Mouse (Mus musculus) liver, adult 2 months (tissue): ENCODE data around the gene 4930519G04Rik.

ENCODE experiments used
- CTCF ChIP-seq: fragments of 200-500 bp; IDR thresholded peaks from 2 replicates; pipeline ENCODE4 v1.5.1; 2011; ENCODE audit warnings: low read depth, low read length, control low read depth
- POLR2A ChIP-seq: fragments of 200-500 bp; IDR thresholded peaks from 2 replicates; pipeline ENCODE4 v1.6.1; 2011; ENCODE audit warnings: low read length, control low read depth; ENCODE audit not compliant: insufficient read depth; ENCODE audit errors: extremely low read depth

DNA sequence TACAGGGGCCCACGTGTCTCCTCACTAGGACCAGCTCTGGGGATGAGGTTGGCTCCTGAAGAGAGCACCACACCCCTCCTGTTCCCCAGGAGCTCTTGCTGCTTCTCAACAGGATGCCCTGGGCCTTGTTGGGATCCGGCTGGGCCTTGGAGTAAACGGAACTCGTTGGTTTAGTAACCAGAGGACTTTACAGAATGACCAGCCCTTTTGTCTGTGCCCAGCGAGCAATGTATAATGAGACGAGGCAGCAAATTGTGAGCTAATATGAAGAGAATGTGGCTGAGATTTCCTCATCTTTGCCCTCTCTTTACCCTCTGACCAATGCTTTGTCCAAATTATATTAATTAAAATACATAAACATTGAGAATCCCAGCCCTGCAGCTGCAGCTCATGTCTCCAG is 22.9 kb downstream of the 4930519G04Rik start:
- TF ChIP-seq POLR2A = no peak
- TF ChIP-seq CTCF = no peak
